Mouse (Mus musculus) midbrain, embryonic 15.5 days (tissue): ENCODE data around the gene Gfpt1. TPM values are rescaled to one million over a fixed set of nuclear protein-coding genes. Genes with fewer than 3 reads are reported as not detected.

ENCODE experiments used
- ATAC-seq: fragments of 200-750 bp; cut with Nextera tagmentation; replicated peaks from 2 replicates; pipeline ENCODE4 v1.8.0; 2017; ENCODE audit warnings: moderate TSS enrichment
- H3K27ac ChIP-seq: fragments of 300-500 bp; sonication (generic); 2 replicates; pipeline ENCODE4 v1.5.1; 2015; ENCODE audit warnings: mild to moderate bottlenecking, inconsistent platforms
- H3K27me3 ChIP-seq: fragments of 300-500 bp; sonication (generic); replicated peaks from 2 replicates; pipeline ENCODE4 v1.6.1; 2015; ENCODE audit warnings: inconsistent platforms
- H3K36me3 ChIP-seq: fragments of 300-500 bp; sonication (generic); replicated peaks from 2 replicates; pipeline ENCODE4 v1.6.1; 2015; ENCODE audit warnings: inconsistent platforms
- H3K4me1 ChIP-seq: fragments of 300-500 bp; sonication (generic); 2 replicates; pipeline ENCODE4 v1.6.1; 2015; ENCODE audit warnings: inconsistent platforms
- H3K4me2 ChIP-seq: fragments of 300-500 bp; sonication (generic); 2 replicates; pipeline ENCODE4 v1.6.1; 2015; ENCODE audit warnings: inconsistent platforms, mild to moderate bottlenecking, moderate library complexity
- H3K4me3 ChIP-seq: fragments of 300-500 bp; sonication (generic); 2 replicates; pipeline ENCODE4 v1.5.1; 2015; ENCODE audit warnings: mild to moderate bottlenecking, inconsistent platforms
- H3K9ac ChIP-seq: fragments of 300-500 bp; sonication (generic); 2 replicates; pipeline ENCODE4 v1.6.1; 2015; ENCODE audit warnings: mild to moderate bottlenecking, inconsistent platforms
- H3K9me3 ChIP-seq: fragments of 300-500 bp; sonication (generic); 2 replicates; pipeline ENCODE4 v1.6.1; 2016; ENCODE audit warnings: inconsistent platforms
- WGBS: fragments of 180-500 bp; shearing (Covaris S2); methylation state at CpG from one replicate; pipeline ENCODE4 v1.1.7; 2015; ENCODE audit warnings: mixed read lengths; 5-methylcytosine and 5-hydroxymethylcytosine counted together
- polyA plus RNA-seq: library from polyadenylated mRNA; unstranded; fragments of >200 nt; fragmentation: Nextera tagmentation; extraction: Ambion mirVana; gene quantifications from 2 replicates; pipeline ENCODE4 v1.2.1, GENCODE M21; 2015

The Gfpt1 gene
- polyA plus RNA-seq, 1 experiment from 2014 or later, result 27.7 TPM

- no peaks in the 10 kb centered on the region for H3K9me3 ChIP-seq
- H3K4me2 ChIP-seq, result no peak overlapping the region
- H3K4me3 ChIP-seq, result no peak overlapping the region
- H3K9ac ChIP-seq, result no peak overlapping the region
- no peak overlapping the region for H3K27ac ChIP-seq
- no peaks in the 10 kb centered on the region for H3K4me1 ChIP-seq
- 94% methylated on average over 8 of the region's 8 CpGs for WGBS
- ATAC-seq, result no peak
- H3K36me3 ChIP-seq, result no peaks in the 10 kb centered on the region
- no peaks in the 10 kb centered on the region for H3K27me3 ChIP-seq
These were observed 87.2 kb downstream of the Gfpt1 start for GRCm38 (mm10) chr6:87129861-87130260.

GRCm38 (mm10) chr6:87130628-87131027 lies 88.0 kb downstream of the Gfpt1 start:
- Histone ChIP-seq H3K27me3 (no peaks in the 10 kb centered on the region), H3K9ac (no peak overlapping the region), H3K36me3 (no peaks in the 10 kb centered on the region), H3K9me3 (no peaks in the 10 kb centered on the region), H3K4me3 (no peak overlapping the region), H3K4me1 (no peaks in the 10 kb centered on the region), H3K27ac (no peak overlapping the region), H3K4me2 (no peak overlapping the region)
- WGBS, result 96% methylated on average over 7 of the region's 7 CpGs
- ATAC-seq, result no peak

- 79% methylated on average over 1 of the region's 1 CpGs for WGBS
These were observed 88.4 kb downstream of the Gfpt1 start for GRCm38 (mm10) chr6:87131078-87131477.

GRCm38 (mm10) chr6:87133520-87133919 lies 90.9 kb downstream of the Gfpt1 start:
- Histone ChIP-seq H3K9me3 (no peaks in the 10 kb centered on the region), H3K27ac (no peak overlapping the region), H3K27me3 (no peaks in the 10 kb centered on the region), H3K4me2 (no peak overlapping the region), H3K4me3 (no peak overlapping the region), H3K9ac (no peak overlapping the region), H3K36me3 (no peaks in the 10 kb centered on the region), H3K4me1 (no peaks in the 10 kb centered on the region)
- 77% methylated on average over 3 of the region's 3 CpGs for WGBS
- no peak for ATAC-seq

More at GRCm38 (mm10) chr6:87131078-87131477, 88.4 kb downstream of the Gfpt1 start:
- no peak overlapping the region for H3K4me2 ChIP-seq
- H3K36me3 ChIP-seq, result no peaks in the 10 kb centered on the region
- no peaks in the 10 kb centered on the region for H3K27me3 ChIP-seq
- H3K27ac ChIP-seq, result no peak overlapping the region
- no peaks in the 10 kb centered on the region for H3K9me3 ChIP-seq
- no peak for ATAC-seq
- no peaks in the 10 kb centered on the region for H3K4me1 ChIP-seq
- H3K9ac ChIP-seq, result no peak overlapping the region
- H3K4me3 ChIP-seq, result no peak overlapping the region

- no peaks in the 10 kb centered on the region for H3K36me3 ChIP-seq
These were observed 91.4 kb downstream of the Gfpt1 start for GRCm38 (mm10) chr6:87133966-87134546.

GRCm38 (mm10) chr6:87138479-87138878 lies 95.8 kb downstream of the Gfpt1 start:
- WGBS, result 85% methylated on average over 5 of the region's 5 CpGs
- Histone ChIP-seq H3K36me3 (no peaks in the 10 kb centered on the region), H3K27ac (no peak overlapping the region), H3K9me3 (no peaks in the 10 kb centered on the region), H3K4me3 (no peak overlapping the region), H3K27me3 (no peaks in the 10 kb centered on the region), H3K9ac (no peak overlapping the region), H3K4me2 (no peak overlapping the region), H3K4me1 (peaks cover 8% of the 10 kb centered on the region)
- no peak for ATAC-seq

More at GRCm38 (mm10) chr6:87133966-87134546, 91.4 kb downstream of the Gfpt1 start:
- no peaks in the 10 kb centered on the region for H3K9me3 ChIP-seq
- ATAC-seq, result no peak
- H3K9ac ChIP-seq, result no peak overlapping the region
- no peaks in the 10 kb centered on the region for H3K4me1 ChIP-seq
- H3K27me3 ChIP-seq, result no peaks in the 10 kb centered on the region
- H3K4me2 ChIP-seq, result no peak overlapping the region
- H3K4me3 ChIP-seq, result no peak overlapping the region
- H3K27ac ChIP-seq, result no peak overlapping the region
- 64% methylated on average over 12 of the region's 12 CpGs for WGBS

GRCm38 (mm10) chr6:87139796-87140553 lies 97.3 kb downstream of the Gfpt1 start:
- Histone ChIP-seq H3K4me1 (peaks cover 11% of the 10 kb centered on the region), H3K9ac (no peak overlapping the region), H3K4me2 (no peak overlapping the region), H3K9me3 (no peaks in the 10 kb centered on the region), H3K27ac (no peak overlapping the region), H3K4me3 (no peak overlapping the region), H3K27me3 (no peaks in the 10 kb centered on the region), H3K36me3 (no peaks in the 10 kb centered on the region)
- no peak for ATAC-seq
- WGBS, result 64% methylated on average over 12 of the region's 12 CpGs

Other genes with a start within 250 kb of the Gfpt1 start
- 5.5 and 5.9 TPM in 2 replicates for gene Anxa4, start 249.3 kb upstream of the Gfpt1 start, polyA plus RNA-seq
- 44.0 and 51.8 TPM in 2 replicates for gene Aak1, start 193.3 kb upstream of the Gfpt1 start, polyA plus RNA-seq
- 127 and 129 TPM in 2 replicates for gene Nfu1, start 33.6 kb upstream of the Gfpt1 start, polyA plus RNA-seq
- gene D6Ertd527e, start 61.9 kb downstream of the Gfpt1 start, polyA plus RNA-seq, result 0.15 TPM in 1 of 2 replicates, not detected in the other